ENCODE assay signal across 1 mouse cellular context in genomic region chr5:140568321-140568970, GRCm38 (mm10).
TF ChIP-seq lines count a peak whose summit lies in the region.

No protein-coding gene starts in this region.

TF ChIP-seq in CH12.LX, 34 proteins besides CTCF, POLR2A, EP300 and RAD21 (continued from another document):
- no peak for TF ChIP-seq PAX5 (IDR thresholded peaks at IDR 0.05; ENCODE audit: low read length)
- TF ChIP-seq JUND (conservative IDR thresholded peaks at IDR 0.05; ENCODE audit: low read depth, low read length), result no peak
- no peak for TF ChIP-seq KAT2A (IDR thresholded peaks at IDR 0.05; ENCODE audit: insufficient replicate concordance, low read length)
- no peak for TF ChIP-seq MAFK (IDR thresholded peaks at IDR 0.05; ENCODE audit: insufficient replicate concordance, low read length)
- TF ChIP-seq TCF12 (IDR thresholded peaks at IDR 0.05; ENCODE audit: low read depth, low read length), result no peak
- TF ChIP-seq BHLHE40 (IDR thresholded peaks at IDR 0.05; ENCODE audit: low read depth, low read length), result no peak
- TF ChIP-seq GABPA (IDR thresholded peaks at IDR 0.05; ENCODE audit: insufficient replicate concordance, low read depth, low read length), result no peak
- peak; percentile 14; the same call in 1 of the 2 replicates for TF ChIP-seq ZC3H11A (IDR thresholded peaks at IDR 0.05; ENCODE audit: low read depth, low read length)
- TF ChIP-seq TBP (conservative IDR thresholded peaks at IDR 0.05; ENCODE audit: low read depth, low read length), result no peak
- TF ChIP-seq ZMIZ1 (IDR thresholded peaks at IDR 0.05; ENCODE audit: low read depth, low read length), result no peak
- no peak for TF ChIP-seq POLR2AphosphoS2 (IDR thresholded peaks at IDR 0.05; ENCODE audit: low read depth, low read length)
- no peak for TF ChIP-seq NELFE (IDR thresholded peaks at IDR 0.05; ENCODE audit: low read depth, low read length)
- no peak for TF ChIP-seq NRF1 (IDR thresholded peaks at IDR 0.05; ENCODE audit: low read depth, low read length)
- no peak for TF ChIP-seq MAZ (IDR thresholded peaks at IDR 0.05; ENCODE audit: low read depth, low read length)
- no peak for TF ChIP-seq USF1 (IDR thresholded peaks at IDR 0.05; ENCODE audit: low read depth, low read length)
- TF ChIP-seq USF2 (conservative IDR thresholded peaks at IDR 0.05; ENCODE audit: low read depth, low read length), result no peak
- TF ChIP-seq CHD1 (IDR thresholded peaks at IDR 0.05; ENCODE audit: low read depth, low read length), result no peak
- TF ChIP-seq IRF4 (IDR thresholded peaks at IDR 0.05; ENCODE audit: low read depth, low read length), result no peak
- no peak for TF ChIP-seq MEF2A (IDR thresholded peaks at IDR 0.05; ENCODE audit: borderline replicate concordance, low read depth, low read length)
- no peak for TF ChIP-seq ZKSCAN1 (IDR thresholded peaks at IDR 0.05; ENCODE audit: borderline replicate concordance, low read depth, low read length)
